Mouse (Mus musculus) kidney, postnatal 0 days (tissue): ENCODE measurements around the gene Slc7a11. TPM values are rescaled to one million over a fixed set of nuclear protein-coding genes. Genes with fewer than 3 reads are reported as not detected.

ENCODE experiments used
- ATAC-seq: fragments of 200-750 bp; cut with Nextera tagmentation; replicated peaks from 2 replicates; pipeline ENCODE4 v1.8.0; 2017; ENCODE audit warnings: low read depth, moderate number of reproducible peaks, moderate TSS enrichment, moderate library complexity; ENCODE audit not compliant: low FRiP score
- DNase-seq: peaks from one replicate; pipeline ENCODE4 v3.0.0-alpha.2; 2016; ENCODE audit warnings: low spot score
- H3K27ac ChIP-seq: fragments of 300-500 bp; sonication (generic); 2 replicates; pipeline ENCODE4 v1.5.1; 2014; ENCODE audit warnings: mild to moderate bottlenecking
- H3K27me3 ChIP-seq: fragments of 300-500 bp; sonication (generic); 2 replicates; pipeline ENCODE4 v1.6.1; 2014; ENCODE audit warnings: low read length, mixed read lengths; ENCODE audit not compliant: insufficient read depth
- H3K36me3 ChIP-seq: fragments of 300-500 bp; sonication (generic); 2 replicates; pipeline ENCODE4 v1.6.1; 2014; ENCODE audit warnings: low read length, mixed read lengths; ENCODE audit not compliant: insufficient read depth
- H3K4me1 ChIP-seq: fragments of 300-500 bp; sonication (generic); replicated peaks from 2 replicates; pipeline ENCODE4 v1.6.1; 2014; ENCODE audit warnings: antibody characterized with exemption, low read length, mixed read lengths; ENCODE audit not compliant: insufficient read depth
- H3K4me2 ChIP-seq: fragments of 300-500 bp; sonication (generic); 2 replicates; pipeline ENCODE4 v1.6.1; 2014; ENCODE audit warnings: mild to moderate bottlenecking, low read length, moderate library complexity, mixed read lengths
- H3K4me3 ChIP-seq: fragments of 300-500 bp; sonication (generic); replicated peaks from 2 replicates; pipeline ENCODE4 v1.5.1; 2014; ENCODE audit warnings: low read depth, low read length
- H3K9ac ChIP-seq: fragments of 300-500 bp; sonication (generic); 2 replicates; pipeline ENCODE4 v1.6.1; 2014; ENCODE audit warnings: low read depth, low read length
- H3K9me3 ChIP-seq: fragments of 300-500 bp; sonication (generic); replicated peaks from 2 replicates; pipeline ENCODE4 v1.6.1; 2016; ENCODE audit warnings: low read length, inconsistent platforms, mixed read lengths
- CTCF ChIP-seq: IDR thresholded peaks from 2 replicates; pipeline ENCODE4 v1.5.1; 2016; ENCODE audit warnings: antibody characterized with exemption, low read depth, mild to moderate bottlenecking, moderate library complexity
- WGBS: fragments of 180-500 bp; shearing (Covaris S2); extraction: QIAGEN DNeasy Blood & Tissue Kit; methylation state at CpG from one replicate; pipeline ENCODE4 v1.1.7; 2014; 5-methylcytosine and 5-hydroxymethylcytosine counted together
- polyA plus RNA-seq: library from polyadenylated mRNA; unstranded; fragments of >200 nt; fragmentation: Nextera tagmentation; extraction: Ambion mirVana; gene quantifications from 2 replicates; pipeline ENCODE4 v1.2.1, GENCODE M21; 2015

The Slc7a11 gene
- polyA plus RNA-seq, 1 experiment from 2014 or later, result 0.20 TPM

GRCm38 (mm10) chr3:50003970-50004683 is 439.3 kb downstream of the Slc7a11 start:
- peak; percentile 58 for DNase-seq
- Histone ChIP-seq H3K27ac (peak overlapping the region; percentile 47; the same call in 1 of the 2 replicates), H3K9ac (no peak overlapping the region), H3K4me2 (no peak overlapping the region), H3K27me3 (no peaks in the 10 kb centered on the region), H3K4me3 (no peak overlapping the region), H3K9me3 (no peaks in the 10 kb centered on the region; the same call in 1 of the 2 replicates), H3K4me1 (no peaks in the 10 kb centered on the region), H3K36me3 (no peaks in the 10 kb centered on the region)
- 45% methylated on average over 5 of the region's 5 CpGs for WGBS
- TF ChIP-seq CTCF, result no peak
- ATAC-seq, result no peak

DNA sequence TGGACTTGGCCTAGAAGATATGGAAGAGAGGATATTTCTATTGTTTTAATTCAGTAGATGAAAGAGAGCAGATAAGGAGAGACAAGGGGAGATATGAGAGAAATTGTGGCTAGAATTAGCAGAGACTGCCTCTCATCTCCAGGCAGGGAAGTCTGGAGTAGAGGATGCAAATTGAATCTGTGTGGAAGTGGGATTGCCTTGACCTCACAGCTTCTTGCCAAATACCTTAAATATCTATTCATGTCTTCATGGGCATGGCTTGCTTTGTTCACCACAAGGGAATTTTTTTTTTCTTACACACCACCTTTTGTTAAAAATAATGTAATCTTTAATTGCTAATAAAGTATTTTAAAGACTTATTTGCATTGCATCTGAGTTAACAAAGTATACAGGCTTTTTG is 441.3 kb downstream of the Slc7a11 start:
- DNase-seq (no peak), ATAC-seq (no peak)
- Histone ChIP-seq H3K9ac (no peak overlapping the region), H3K4me2 (no peak overlapping the region), H3K4me1 (no peaks in the 10 kb centered on the region), H3K9me3 (no peaks in the 10 kb centered on the region; the same call in 1 of the 2 replicates), H3K27ac (no peak overlapping the region), H3K27me3 (no peaks in the 10 kb centered on the region), H3K4me3 (no peak overlapping the region), H3K36me3 (no peaks in the 10 kb centered on the region)
- TF ChIP-seq CTCF, result no peak

GRCm38 (mm10) chr3:50001635-50002034 is 441.8 kb downstream of the Slc7a11 start:
- DNase-seq (no peak), ATAC-seq (no peak)
- H3K27me3 ChIP-seq, result no peaks in the 10 kb centered on the region
- no peaks in the 10 kb centered on the region for H3K36me3 ChIP-seq
- H3K9me3 ChIP-seq, result no peaks in the 10 kb centered on the region; the same call in 1 of the 2 replicates
- no peak overlapping the region for H3K9ac ChIP-seq
- WGBS, result 79% methylated on average over 1 of the region's 1 CpGs
- no peak overlapping the region for H3K4me2 ChIP-seq
- no peak for TF ChIP-seq CTCF
- H3K4me1 ChIP-seq, result no peaks in the 10 kb centered on the region
- no peak overlapping the region for H3K4me3 ChIP-seq
- H3K27ac ChIP-seq, result no peak overlapping the region

DNA sequence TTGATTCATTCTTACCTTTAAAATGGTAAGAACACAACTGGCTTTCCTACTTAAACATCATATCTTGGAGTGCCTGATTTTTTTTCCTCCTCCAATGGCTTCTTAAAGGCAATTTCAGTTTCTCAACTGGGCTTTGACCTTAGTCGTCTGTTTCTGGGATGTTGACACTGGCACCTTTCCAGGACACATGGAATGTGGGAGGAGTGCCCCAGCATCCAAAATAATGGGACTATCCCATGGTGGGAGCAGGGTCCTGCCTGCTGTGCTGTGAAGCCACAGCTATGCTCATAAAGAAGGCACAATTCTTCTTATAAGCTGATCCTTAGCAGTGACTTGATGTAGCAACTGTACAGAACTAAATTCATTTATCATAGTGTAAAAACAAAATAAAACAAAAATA is 450.5 kb downstream of the Slc7a11 start:
- WGBS, result 0% methylated on average over 1 of the region's 1 CpGs
- ATAC-seq (0 out of 2 replicates have a peak, but pooled peaks have one; percentile 33), DNase-seq (peak; percentile 70)
- Histone ChIP-seq H3K4me3 (no peak overlapping the region), H3K9ac (no peak overlapping the region), H3K4me2 (no peak overlapping the region), H3K27me3 (no peaks in the 10 kb centered on the region), H3K27ac (no peak overlapping the region), H3K36me3 (no peaks in the 10 kb centered on the region), H3K9me3 (no peaks in the 10 kb centered on the region), H3K4me1 (no peaks in the 10 kb centered on the region)
- no peak for TF ChIP-seq CTCF

DNA sequence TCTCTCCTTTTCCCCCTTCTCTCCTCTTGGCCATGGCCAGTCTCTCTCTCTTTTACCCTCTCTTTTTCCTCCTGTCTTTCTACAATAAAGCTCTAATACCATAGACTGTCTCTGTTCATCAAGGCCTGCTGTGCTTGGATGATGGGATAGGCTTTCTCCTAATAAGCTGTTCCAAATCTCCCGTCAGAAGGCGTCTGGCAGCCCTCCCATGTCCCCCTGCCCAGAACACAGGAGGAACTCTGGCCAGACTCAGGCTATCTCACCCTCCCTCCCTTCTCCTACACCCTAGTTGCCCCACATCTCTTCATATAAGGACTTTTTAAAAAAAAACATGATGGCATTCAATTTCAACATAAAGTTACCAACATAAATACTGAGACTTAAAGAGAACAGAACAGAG is 456.2 kb downstream of the Slc7a11 start:
- no peaks in the 10 kb centered on the region for H3K27me3 ChIP-seq
- 87% methylated on average over 2 of the region's 2 CpGs for WGBS
- no peak for DNase-seq
- H3K4me2 ChIP-seq, result no peak overlapping the region
- H3K4me1 ChIP-seq, result no peaks in the 10 kb centered on the region
- no peaks in the 10 kb centered on the region for H3K36me3 ChIP-seq
- no peak overlapping the region for H3K9ac ChIP-seq
- no peak for ATAC-seq
- H3K9me3 ChIP-seq, result no peaks in the 10 kb centered on the region
- H3K27ac ChIP-seq, result no peak overlapping the region
- no peak for TF ChIP-seq CTCF
- H3K4me3 ChIP-seq, result no peak overlapping the region

GRCm38 (mm10) chr3:49984795-49985194 is 458.6 kb downstream of the Slc7a11 start:
- Histone ChIP-seq H3K4me2 (no peak overlapping the region), H3K9ac (no peak overlapping the region), H3K4me1 (no peaks in the 10 kb centered on the region), H3K27me3 (no peaks in the 10 kb centered on the region), H3K27ac (no peak overlapping the region), H3K36me3 (no peaks in the 10 kb centered on the region), H3K4me3 (no peak overlapping the region), H3K9me3 (no peaks in the 10 kb centered on the region)
- WGBS, result 30% methylated on average over 3 of the region's 3 CpGs
- ATAC-seq (no peak), DNase-seq (no peak)
- no peak for TF ChIP-seq CTCF
